Mouse (Mus musculus) testis, adult 2 months (tissue): ENCODE data around the gene Slc7a8.

Source experiments
- CTCF ChIP-seq: fragments of 200-500 bp; IDR thresholded peaks from 2 replicates; pipeline ENCODE4 v1.5.1; 2012; ENCODE audit warnings: low read depth, mild to moderate bottlenecking, inconsistent platforms, low read length, moderate library complexity; ENCODE audit not compliant: control insufficient read depth, insufficient read depth, insufficient replicate concordance
- POLR2A ChIP-seq: fragments of 200-500 bp; IDR thresholded peaks from 2 replicates; pipeline ENCODE4 v1.6.1; 2012; ENCODE audit warnings: low read depth, mild to moderate bottlenecking, inconsistent platforms, low read length, moderate library complexity; ENCODE audit not compliant: control insufficient read depth

DNA sequence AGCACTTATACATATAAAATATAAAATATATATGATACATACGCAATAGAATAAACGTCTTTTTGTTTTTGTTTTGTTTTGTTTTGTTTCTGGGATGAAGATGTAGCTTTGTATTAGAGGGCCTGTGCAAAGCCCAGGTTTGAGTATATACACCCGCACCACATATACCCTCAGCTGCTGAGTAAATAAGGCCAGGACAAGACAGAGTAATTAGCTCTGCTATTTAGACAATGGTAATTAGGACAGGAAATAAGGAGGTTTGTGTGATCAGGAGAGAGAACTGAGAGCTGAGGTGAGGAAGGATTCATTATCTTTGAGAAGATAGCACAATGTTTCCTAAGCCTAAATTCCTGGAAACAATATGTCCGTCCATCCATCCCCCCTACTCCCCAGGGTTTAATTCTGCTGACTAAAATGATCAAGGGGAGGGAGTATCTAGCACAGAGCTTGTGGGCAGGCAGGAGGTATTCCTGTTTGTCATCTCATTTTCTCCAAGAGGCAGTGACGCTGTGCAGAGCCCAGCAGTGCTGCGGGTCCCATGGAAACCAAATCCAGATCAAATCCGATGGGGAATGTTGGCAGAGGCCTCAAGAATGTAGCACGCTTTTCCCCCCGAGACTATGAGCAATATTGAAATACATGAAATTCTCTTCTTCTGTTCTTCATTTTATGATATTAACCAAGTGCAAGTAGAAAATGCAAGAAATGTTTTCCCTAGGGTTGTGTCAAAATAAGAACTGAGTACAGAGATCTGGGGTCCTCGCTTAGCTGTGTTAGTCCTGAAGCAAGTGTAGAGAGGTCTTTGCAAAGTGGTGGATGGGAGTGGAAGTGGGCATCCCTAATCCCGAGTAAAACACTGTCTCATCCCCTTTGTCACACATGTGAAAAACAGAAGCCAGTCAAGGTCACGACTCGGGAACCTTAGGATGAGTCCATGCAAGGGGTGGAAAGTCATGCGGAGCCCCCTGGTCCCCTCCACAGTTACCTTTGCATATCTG, 44.9 kb downstream of the Slc7a8 start:
- TF ChIP-seq CTCF: no peak
- TF ChIP-seq POLR2A: no peak
